Mouse (Mus musculus): ENCODE data around the gene Wdr64. TPM values are rescaled to one million over a fixed set of nuclear protein-coding genes. Genes with fewer than 3 reads are reported as not detected.

Gene Wdr64
- polyA plus RNA-seq (2016; fragmentation: Nextera tagmentation; extraction: Ambion mirVana) = not detected in 2 replicates

GRCm38 (mm10) chr1:175698293-175698692 lies at the start of gene Wdr64:
TSS of gene Wdr64 (plus strand) at chr1:175698593.
- H3K27me3 ChIP-seq (replicated peaks) = no peaks in the 10 kb centered on the region
- no peaks in the 10 kb centered on the region for H3K36me3 ChIP-seq
- H3K9ac ChIP-seq = no peak within 1 kb of the TSS
- no peak within 1 kb of the TSS for H3K27ac ChIP-seq (ENCODE audit: poor library complexity, severe bottlenecking)
- peaks cover 20% of the 10 kb centered on the region for H3K4me1 ChIP-seq (replicated peaks)
- WGBS = 81% methylated on average over 1 of the region's 1 CpGs
- no peaks in the 10 kb centered on the region for H3K9me3 ChIP-seq (replicated peaks)
- H3K4me2 ChIP-seq = no peak within 1 kb of the TSS
- ATAC-seq (ENCODE audit: insufficient number of reproducible peaks, low FRiP score) = no peak
- H3K4me3 ChIP-seq = no peak within 1 kb of the TSS

GRCm38 (mm10) chr1:175648615-175649014 lies 49.8 kb upstream of the Wdr64 start:
- 82% methylated on average over 4 of the region's 4 CpGs for WGBS

GRCm38 (mm10) chr1:175659900-175660299 lies 38.5 kb upstream of the Wdr64 start:
- H3K4me2 ChIP-seq = no peak overlapping the region
- H3K27me3 ChIP-seq (replicated peaks) = no peaks in the 10 kb centered on the region
- no peak overlapping the region for H3K4me3 ChIP-seq
- ATAC-seq (ENCODE audit: insufficient number of reproducible peaks, low FRiP score) = no peak
- peaks cover 21% of the 10 kb centered on the region for H3K36me3 ChIP-seq
- no peaks in the 10 kb centered on the region for H3K4me1 ChIP-seq (replicated peaks)
- no peak overlapping the region for H3K9ac ChIP-seq
- WGBS = 90% methylated on average over 4 of the region's 4 CpGs
- no peaks in the 10 kb centered on the region for H3K9me3 ChIP-seq (replicated peaks)
- H3K27ac ChIP-seq (ENCODE audit: poor library complexity, severe bottlenecking) = no peak overlapping the region

More at GRCm38 (mm10) chr1:175648615-175649014, 49.8 kb upstream of the Wdr64 start:
- H3K27ac ChIP-seq (ENCODE audit: poor library complexity, severe bottlenecking) = no peak overlapping the region
- no peaks in the 10 kb centered on the region for H3K27me3 ChIP-seq (replicated peaks)
- no peaks in the 10 kb centered on the region for H3K4me1 ChIP-seq (replicated peaks)
- ATAC-seq (ENCODE audit: insufficient number of reproducible peaks, low FRiP score) = no peak
- H3K9me3 ChIP-seq (replicated peaks) = no peaks in the 10 kb centered on the region
- H3K36me3 ChIP-seq = no peaks in the 10 kb centered on the region
- no peak overlapping the region for H3K4me2 ChIP-seq
- H3K9ac ChIP-seq = no peak overlapping the region
- no peak overlapping the region for H3K4me3 ChIP-seq

DNA sequence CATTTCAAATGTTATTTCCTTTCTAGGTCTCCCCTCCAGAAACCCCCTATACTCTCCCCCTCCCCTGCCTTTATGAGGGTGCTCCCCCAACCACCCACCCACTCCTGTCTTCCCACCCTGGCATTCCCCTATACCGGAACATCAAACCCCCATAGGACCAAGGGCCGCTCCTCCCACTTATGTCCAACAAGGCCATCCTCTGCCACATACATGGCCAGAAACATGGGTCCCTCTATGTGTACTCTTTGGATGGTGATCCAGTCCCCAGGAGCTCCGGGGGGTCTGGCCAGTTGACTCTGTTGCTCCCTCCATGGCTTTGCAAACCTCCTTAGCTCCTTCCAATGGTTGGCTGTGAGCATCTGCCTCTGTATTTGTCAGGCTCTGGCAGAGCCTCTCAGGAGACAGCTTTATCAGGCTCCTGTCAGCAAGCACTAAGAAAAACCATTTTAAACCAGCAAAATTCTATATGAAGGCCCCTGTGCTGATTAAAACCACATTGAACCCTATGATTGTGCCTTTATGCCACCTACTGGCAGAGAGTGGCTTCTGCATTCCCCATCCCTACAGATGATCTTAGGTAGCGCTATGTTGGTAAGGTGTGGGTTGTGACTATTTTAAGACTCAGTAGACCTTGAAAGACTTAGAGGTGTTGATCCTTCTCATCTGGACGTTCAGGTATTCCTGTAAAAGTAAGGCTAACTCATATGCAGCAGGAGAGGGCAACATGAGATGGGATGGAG lies 29.6 kb upstream of the Wdr64 start:
- 71% methylated on average over 5 of the region's 5 CpGs for WGBS
- H3K4me3 ChIP-seq = no peak overlapping the region
- H3K27me3 ChIP-seq (replicated peaks) = no peaks in the 10 kb centered on the region
- H3K4me2 ChIP-seq = no peak overlapping the region
- H3K36me3 ChIP-seq = no peaks in the 10 kb centered on the region
- H3K9me3 ChIP-seq (replicated peaks) = no peaks in the 10 kb centered on the region
- ATAC-seq (ENCODE audit: insufficient number of reproducible peaks, low FRiP score) = no peak
- H3K9ac ChIP-seq = no peak overlapping the region
- no peaks in the 10 kb centered on the region for H3K4me1 ChIP-seq (replicated peaks)
- H3K27ac ChIP-seq (ENCODE audit: poor library complexity, severe bottlenecking) = no peak overlapping the region

DNA sequence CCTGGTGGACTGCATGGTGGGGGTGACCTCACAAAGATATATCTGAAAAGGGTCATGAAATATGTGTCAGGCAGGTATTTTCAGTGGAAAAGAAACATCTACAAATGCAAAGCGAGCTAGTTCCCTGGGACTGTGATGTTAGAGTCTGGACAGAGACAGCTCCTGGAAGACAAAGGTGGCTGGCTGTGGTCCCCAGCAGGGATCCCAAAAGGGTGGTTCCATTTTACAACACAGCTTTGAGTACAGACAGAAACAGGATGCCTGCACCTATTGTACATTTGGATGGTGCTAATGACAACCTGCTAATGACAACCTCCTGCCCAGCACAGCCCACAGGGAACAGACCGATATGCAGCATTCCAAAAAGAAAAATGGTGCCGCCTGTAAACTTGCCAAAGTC lies 28.9 kb upstream of the Wdr64 start:
- no peaks in the 10 kb centered on the region for H3K4me1 ChIP-seq (replicated peaks)
- no peaks in the 10 kb centered on the region for H3K36me3 ChIP-seq
- H3K9me3 ChIP-seq (replicated peaks) = no peaks in the 10 kb centered on the region
- ATAC-seq (ENCODE audit: insufficient number of reproducible peaks, low FRiP score) = no peak
- 83% methylated on average over 3 of the region's 3 CpGs for WGBS
- H3K27me3 ChIP-seq (replicated peaks) = no peaks in the 10 kb centered on the region
- no peak overlapping the region for H3K4me3 ChIP-seq
- H3K27ac ChIP-seq (ENCODE audit: poor library complexity, severe bottlenecking) = no peak overlapping the region
- H3K9ac ChIP-seq = no peak overlapping the region
- no peak overlapping the region for H3K4me2 ChIP-seq

- no peak overlapping the region for H3K4me3 ChIP-seq
- no peak overlapping the region for H3K27ac ChIP-seq (ENCODE audit: poor library complexity, severe bottlenecking)
- H3K4me2 ChIP-seq = no peak overlapping the region
- no peaks in the 10 kb centered on the region for H3K36me3 ChIP-seq
- H3K27me3 ChIP-seq (replicated peaks) = no peaks in the 10 kb centered on the region
- no peaks in the 10 kb centered on the region for H3K9me3 ChIP-seq (replicated peaks)
- no peak overlapping the region for H3K9ac ChIP-seq
- 84% methylated on average over 7 of the region's 7 CpGs for WGBS
- no peaks in the 10 kb centered on the region for H3K4me1 ChIP-seq (replicated peaks)
- no peak for ATAC-seq (ENCODE audit: insufficient number of reproducible peaks, low FRiP score)
Measured at GRCm38 (mm10) chr1:175670042-175670441, 28.4 kb upstream of the Wdr64 start.

- Histone ChIP-seq H3K9ac (no peak overlapping the region), H3K36me3 (no peaks in the 10 kb centered on the region), H3K27me3 (replicated peaks) (no peaks in the 10 kb centered on the region), H3K27ac (ENCODE audit: poor library complexity, severe bottlenecking) (no peak overlapping the region), H3K4me3 (no peak overlapping the region), H3K9me3 (replicated peaks) (no peaks in the 10 kb centered on the region), H3K4me1 (replicated peaks) (no peaks in the 10 kb centered on the region), H3K4me2 (no peak overlapping the region)
- WGBS = 23% methylated on average over 1 of the region's 1 CpGs
- no peak for ATAC-seq (ENCODE audit: insufficient number of reproducible peaks, low FRiP score)
Measured at GRCm38 (mm10) chr1:175671626-175672025, 26.8 kb upstream of the Wdr64 start.

GRCm38 (mm10) chr1:175673563-175674325 lies 24.6 kb upstream of the Wdr64 start:
- Histone ChIP-seq H3K27me3 (replicated peaks) (no peaks in the 10 kb centered on the region), H3K4me3 (no peak overlapping the region), H3K36me3 (0 out of 2 replicates have a peak, but pooled peaks cover 3% of the 10 kb centered on the region), H3K27ac (ENCODE audit: poor library complexity, severe bottlenecking) (no peak overlapping the region), H3K4me1 (replicated peaks) (no peaks in the 10 kb centered on the region), H3K9me3 (replicated peaks) (no peaks in the 10 kb centered on the region), H3K9ac (no peak overlapping the region), H3K4me2 (no peak overlapping the region)
- ATAC-seq (ENCODE audit: insufficient number of reproducible peaks, low FRiP score) = no peak
- WGBS = 81% methylated on average over 7 of the region's 7 CpGs

GRCm38 (mm10) chr1:175675116-175675515 lies 23.3 kb upstream of the Wdr64 start:
- no peak overlapping the region for H3K9ac ChIP-seq
- 0 out of 2 replicates have a peak, but pooled peaks cover 3% of the 10 kb centered on the region for H3K36me3 ChIP-seq
- no peak overlapping the region for H3K4me3 ChIP-seq
- no peak for ATAC-seq (ENCODE audit: insufficient number of reproducible peaks, low FRiP score)
- no peak overlapping the region for H3K27ac ChIP-seq (ENCODE audit: poor library complexity, severe bottlenecking)
- no peaks in the 10 kb centered on the region for H3K9me3 ChIP-seq (replicated peaks)
- no peaks in the 10 kb centered on the region for H3K4me1 ChIP-seq (replicated peaks)
- H3K4me2 ChIP-seq = no peak overlapping the region
- H3K27me3 ChIP-seq (replicated peaks) = no peaks in the 10 kb centered on the region
- WGBS = 68% methylated on average over 6 of the region's 6 CpGs

DNA sequence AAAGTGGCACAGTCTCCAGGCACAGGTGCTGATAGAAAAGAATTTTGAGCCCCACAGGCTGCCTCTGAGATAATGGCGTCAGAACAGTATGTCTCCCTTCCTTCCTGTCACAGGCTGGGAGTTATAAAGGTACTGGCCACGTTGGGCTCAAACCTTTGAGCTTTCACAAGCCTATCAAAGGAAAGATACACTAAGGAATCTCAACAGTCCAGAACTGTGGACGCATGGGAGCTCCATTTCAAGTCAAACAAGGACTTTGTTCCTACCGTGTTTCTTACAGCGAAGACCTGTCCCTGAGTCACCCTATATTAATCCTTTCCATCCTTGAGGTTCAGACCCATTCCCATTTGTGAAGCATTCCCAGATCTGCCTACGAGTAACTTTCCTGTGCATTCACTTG lies 20.9 kb upstream of the Wdr64 start:
- no peak overlapping the region for H3K4me2 ChIP-seq
- H3K9me3 ChIP-seq (replicated peaks) = no peaks in the 10 kb centered on the region
- H3K36me3 ChIP-seq = 0 out of 2 replicates have a peak, but pooled peaks cover 3% of the 10 kb centered on the region
- H3K27me3 ChIP-seq (replicated peaks) = no peaks in the 10 kb centered on the region
- no peak overlapping the region for H3K9ac ChIP-seq
- ATAC-seq (ENCODE audit: insufficient number of reproducible peaks, low FRiP score) = no peak
- no peaks in the 10 kb centered on the region for H3K4me1 ChIP-seq (replicated peaks)
- no peak overlapping the region for H3K27ac ChIP-seq (ENCODE audit: poor library complexity, severe bottlenecking)
- 59% methylated on average over 6 of the region's 6 CpGs for WGBS
- H3K4me3 ChIP-seq = no peak overlapping the region

DNA sequence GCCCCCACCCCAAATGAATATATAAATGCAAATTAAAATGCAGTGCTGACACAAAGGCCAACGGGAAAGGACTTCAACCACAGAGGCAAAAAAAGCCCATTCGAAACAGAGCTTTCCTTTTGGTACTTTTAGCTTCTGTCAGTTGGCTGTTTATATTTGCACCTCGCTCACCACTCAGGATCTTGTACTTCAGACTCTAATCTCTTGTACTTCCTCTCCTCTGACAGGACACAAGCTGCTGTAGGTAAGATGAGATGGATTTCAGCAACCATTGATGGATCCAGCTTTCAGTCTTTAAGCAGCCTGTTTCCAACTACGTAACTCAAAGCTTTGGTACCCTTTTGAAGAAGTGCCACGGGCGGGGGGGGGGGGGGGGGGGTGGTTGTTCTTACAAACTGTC lies 17.4 kb upstream of the Wdr64 start:
- no peak overlapping the region for H3K4me3 ChIP-seq
- H3K9me3 ChIP-seq (replicated peaks) = no peaks in the 10 kb centered on the region
- no peaks in the 10 kb centered on the region for H3K4me1 ChIP-seq (replicated peaks)
- ATAC-seq (ENCODE audit: insufficient number of reproducible peaks, low FRiP score) = no peak
- WGBS = 51% methylated on average over 6 of the region's 6 CpGs
- H3K27ac ChIP-seq (ENCODE audit: poor library complexity, severe bottlenecking) = no peak overlapping the region
- no peak overlapping the region for H3K4me2 ChIP-seq
- 0 out of 2 replicates have a peak, but pooled peaks cover 9% of the 10 kb centered on the region for H3K36me3 ChIP-seq
- no peak overlapping the region for H3K9ac ChIP-seq
- no peaks in the 10 kb centered on the region for H3K27me3 ChIP-seq (replicated peaks)
